Mouse (Mus musculus) cerebellum, adult 9-10 months (tissue): ENCODE data around the gene Vwa8.
A peak's percentile ranks its signal among the peaks of the same experiment; 100 is the strongest.
"Not testable (repeated sequence)": the region's sequence is repeated elsewhere in the genome, so short reads cannot be mapped to it uniquely, and the experiment has no call there.

Experiments
- DNase-seq: peaks from one replicate; pipeline ENCODE4 v3.0.0; 2022

Gene Vwa8

DNA sequence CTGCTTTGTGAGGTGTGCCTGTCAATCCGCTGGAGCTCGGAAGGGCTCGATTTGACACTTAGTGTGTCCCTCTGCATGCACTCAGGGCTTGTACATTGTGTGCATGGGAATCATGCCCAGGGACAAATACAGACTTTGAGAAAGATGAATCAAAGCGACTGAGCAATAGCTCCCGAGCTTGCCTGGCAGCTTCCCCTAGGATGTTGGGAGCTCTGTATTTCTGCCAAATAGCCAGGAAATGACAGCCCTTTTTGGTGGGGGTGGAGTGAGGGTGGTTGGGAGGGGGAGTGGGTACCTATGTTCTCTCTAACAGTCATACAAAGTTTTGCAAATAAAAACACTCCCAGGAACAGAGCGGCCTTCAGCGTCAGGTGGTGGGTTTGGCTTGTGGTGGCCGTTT, 138.7 kb downstream of the Vwa8 start:
- DNase-seq: no peak

DNA sequence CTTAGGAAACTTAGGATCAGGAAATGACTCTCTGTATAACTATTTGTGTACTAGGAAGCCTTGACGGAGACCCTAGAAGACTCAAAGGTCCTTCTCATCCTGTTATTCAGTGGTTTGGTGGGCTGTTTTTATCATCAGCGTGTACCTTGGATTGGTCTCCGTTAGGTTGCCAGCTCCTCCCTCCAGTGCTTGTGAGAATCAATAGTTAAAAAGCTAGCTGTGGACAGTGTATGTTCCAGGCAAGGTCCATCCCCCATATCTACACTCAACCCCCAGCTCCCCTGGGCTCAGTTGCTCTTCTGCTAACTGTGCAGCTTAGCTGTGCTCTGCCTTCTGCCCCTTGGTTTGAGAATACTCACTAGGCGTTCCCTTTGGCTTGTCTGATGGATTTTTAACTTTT, 143.6 kb downstream of the Vwa8 start:
- DNase-seq: no peak

DNA sequence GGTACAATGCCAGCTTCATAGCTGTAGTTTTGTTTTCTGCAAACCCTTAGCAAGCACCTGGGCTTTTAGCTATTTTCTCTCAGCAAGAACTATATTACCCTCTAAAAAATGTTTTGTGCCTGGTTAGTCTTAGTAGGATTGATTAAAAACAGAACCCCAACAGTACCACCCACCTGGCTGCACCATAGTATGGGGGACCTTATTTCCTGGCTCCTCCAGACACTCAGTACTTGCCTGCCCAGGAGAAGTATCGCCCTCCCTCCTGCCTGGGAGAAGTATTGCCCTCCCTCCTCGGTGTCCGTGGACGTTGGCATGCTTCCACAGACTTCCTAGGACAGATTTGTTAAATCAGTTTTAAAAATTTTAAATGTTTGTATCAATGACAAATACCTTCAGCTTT, 144.7 kb downstream of the Vwa8 start:
- DNase-seq: no peak

DNA sequence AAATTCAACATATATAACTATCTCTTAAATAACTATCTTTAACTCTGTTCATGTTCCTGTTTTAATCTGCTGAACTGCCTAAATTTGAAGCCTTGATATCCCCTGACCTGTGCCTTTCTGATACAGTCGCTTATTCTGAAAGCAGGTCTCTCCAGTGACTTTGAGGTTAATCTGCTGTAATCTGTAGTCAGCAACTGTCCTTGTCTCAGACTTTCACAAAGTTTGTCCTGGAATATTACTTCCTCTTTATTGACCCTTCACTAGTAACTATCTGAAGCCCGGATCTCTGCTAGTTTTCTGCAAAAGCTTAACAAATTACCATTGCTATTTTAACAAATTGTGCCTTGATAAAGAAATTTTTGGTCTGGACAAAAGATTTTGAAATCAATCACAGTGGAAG, 147.5 kb downstream of the Vwa8 start:
- no peak for DNase-seq

DNA sequence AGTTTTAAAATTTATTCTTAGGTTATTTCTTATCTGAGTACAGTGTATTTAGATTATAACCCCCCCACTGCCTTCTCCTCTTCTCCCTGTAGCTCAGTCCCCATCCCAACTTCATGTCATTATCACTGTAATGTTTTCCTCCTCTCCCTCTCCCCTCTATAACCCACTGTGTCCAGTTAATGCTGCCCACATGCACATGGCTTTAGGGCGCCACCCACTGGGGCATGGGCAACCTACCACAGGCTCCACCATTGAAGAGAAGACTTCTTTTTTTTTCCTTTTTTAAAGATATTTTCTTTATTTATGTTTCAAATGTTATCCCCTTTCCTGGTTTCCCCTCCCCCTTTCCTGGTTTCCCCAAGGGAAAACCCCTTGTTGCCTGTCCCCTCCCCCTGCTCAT, 154.7 kb downstream of the Vwa8 start:
- no peak for DNase-seq

DNA sequence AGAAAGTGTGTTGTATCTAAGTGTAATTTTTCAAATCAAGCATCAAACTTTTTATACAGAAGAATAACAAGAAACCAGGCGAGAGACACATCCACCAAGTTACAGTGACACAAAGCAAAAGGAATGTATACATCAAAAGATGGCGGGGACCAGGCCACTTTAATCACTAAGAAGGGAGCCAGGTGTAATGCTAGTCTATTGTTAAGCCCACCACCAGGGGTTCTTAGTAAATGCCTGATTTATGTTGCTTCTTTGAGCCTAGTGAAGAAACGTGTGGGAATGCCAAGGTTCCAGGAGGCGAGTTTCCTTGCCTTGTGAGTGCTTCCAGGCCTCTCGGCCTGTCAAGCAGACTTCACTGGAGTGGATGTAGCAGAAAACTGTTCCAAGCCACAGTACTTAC, 168.9 kb downstream of the Vwa8 start:
- not testable (repeated sequence) for DNase-seq

DNA sequence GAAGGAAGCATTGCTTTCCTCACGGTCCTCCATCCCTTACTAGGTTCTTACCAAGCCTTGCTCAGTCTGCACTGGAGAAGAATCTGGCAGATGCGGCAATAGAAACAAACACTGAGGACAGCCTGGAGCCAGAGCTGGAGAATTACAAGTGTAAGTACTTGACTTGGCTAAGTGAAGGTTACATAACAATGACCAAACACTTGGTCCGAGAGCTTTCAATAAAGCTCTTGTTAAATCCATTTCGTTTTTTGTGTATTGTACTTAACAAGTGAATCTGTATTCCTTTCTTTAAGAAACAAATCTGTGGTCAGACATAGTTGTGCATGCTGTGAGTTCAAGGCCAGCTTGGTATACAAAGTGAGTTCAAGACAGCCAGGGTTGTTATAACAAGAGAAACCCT, 169.7 kb downstream of the Vwa8 start:
- no peak for DNase-seq

DNA sequence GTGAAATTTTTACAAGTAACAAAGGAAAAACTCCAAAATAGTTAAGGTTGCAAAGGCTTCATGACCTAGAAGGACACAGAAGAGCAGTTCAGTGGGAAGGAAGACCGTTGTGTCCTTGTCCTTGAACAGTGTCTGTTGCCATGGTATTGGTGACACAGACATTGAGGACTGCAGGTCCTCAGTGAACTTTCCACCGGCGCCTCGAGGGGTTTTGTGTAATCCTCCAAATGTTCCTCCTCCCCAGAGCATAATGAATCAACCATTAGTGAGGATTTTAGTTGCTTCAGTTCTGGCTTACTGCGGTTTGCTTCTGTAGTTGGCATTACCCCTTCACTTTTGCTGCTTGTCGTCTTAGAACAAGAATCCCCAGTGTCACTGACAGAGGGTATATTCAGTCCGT, 172.9 kb downstream of the Vwa8 start:
- DNase-seq: peak; percentile 5

DNA sequence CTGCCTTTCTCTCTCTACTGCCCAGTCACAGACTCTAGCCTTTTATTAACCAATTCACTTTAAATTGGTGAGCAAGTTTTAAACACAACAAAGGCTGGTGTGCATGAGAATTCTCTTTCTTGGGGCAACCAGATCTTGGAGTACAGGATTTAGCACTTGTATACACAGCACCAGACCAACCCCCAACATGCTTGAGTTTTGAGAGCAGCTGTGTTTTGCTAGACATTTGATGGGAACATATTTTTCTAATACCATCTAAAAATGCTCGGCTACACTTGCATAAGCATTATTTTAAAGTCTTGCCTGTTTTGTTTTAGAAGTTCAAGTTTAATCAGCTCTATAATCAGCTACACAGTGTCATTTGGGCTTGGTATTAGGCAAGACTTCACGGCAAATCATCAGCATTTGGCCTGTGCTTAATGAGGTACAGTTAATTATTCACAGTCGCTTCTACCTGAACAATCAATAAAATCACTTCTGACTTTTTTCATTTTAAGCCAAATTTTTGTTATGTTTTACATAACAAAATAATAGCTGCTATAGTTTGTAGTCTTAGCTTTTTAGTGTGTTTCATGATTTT, 180.2 kb downstream of the Vwa8 start:
- DNase-seq: no peak

DNA sequence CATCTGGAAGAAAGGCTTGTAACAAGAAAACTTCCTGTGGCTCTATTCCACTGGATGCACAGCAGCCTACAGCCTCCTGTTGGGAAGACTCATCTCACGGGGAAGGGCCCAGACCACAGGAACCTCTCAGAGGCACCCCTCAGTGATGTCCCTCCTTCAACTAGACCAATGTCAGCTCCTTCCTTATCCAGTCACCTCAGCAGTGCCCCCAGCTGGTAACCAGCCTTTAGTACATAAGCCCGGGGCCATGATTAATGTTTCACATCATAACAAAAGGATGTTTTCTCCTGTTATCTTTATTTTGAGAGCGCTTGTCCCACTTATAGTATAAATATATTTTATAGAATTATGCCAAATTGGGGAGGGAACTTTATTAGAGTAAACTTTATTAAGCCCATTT, 181.9 kb downstream of the Vwa8 start:
- DNase-seq: peak; percentile 14

DNA sequence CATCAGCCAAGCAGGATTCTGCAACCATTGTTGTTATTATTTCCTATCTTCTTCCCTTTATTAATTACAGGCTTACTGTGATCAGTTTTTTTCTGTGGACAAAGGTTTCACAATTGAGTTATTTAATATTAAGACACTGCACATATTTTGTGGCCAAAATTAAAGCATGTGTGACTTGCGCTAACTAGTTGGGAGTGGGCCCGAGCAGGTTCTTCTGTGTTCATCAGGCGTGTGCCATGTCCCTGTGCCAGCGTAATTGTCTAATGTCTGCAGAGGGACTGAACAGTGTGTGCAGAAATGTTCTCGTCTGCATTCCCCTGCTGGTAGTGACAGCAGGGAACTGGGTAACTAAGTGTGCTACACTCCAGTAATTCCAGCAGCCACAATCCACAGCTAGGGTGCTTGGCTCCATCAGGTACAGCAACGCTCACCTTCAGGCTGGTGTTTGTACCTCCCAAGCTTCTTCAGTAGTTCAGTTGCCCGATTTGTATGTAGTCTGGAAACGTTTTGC, 182.4 kb downstream of the Vwa8 start:
- no peak for DNase-seq

DNA sequence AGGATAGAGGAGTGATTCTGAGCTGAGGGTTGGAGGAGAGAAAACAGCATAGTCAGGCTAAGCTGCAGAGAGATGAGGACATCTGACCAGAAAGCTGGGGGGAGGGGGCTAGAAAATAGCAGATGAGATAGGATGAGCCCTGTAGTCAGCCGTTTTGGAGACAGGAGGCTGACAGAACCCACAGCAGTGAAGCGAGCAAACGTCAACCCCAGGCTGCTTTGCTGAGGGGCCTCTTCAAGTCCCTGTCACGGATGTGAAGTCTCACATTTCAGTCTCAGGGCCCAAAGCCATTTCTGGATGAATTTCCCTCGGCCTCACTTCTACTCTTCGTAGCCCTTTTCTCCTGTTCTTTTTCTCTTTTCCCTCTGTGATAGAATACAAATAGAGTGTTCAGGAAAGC, 184.5 kb downstream of the Vwa8 start:
- no peak for DNase-seq

DNA sequence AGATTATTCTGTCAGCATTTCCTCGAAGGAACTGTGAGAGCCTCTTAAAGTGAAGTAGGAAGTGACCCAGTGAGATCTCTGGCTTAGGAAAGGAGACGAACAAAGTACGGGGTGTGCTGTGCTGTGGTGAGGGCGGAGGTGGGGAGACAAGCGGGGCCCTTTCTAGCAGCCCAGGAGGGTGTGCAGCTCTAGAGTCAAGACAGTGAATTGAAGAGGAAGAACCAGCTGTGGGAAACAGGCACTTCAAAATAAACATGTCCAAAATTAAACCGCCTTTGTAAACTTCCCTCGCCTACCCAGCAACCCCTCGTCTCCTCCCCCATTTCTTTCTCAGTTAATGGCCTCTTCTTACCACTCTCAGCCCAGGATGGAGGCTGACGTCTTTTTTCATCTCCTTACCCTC, 185.7 kb downstream of the Vwa8 start:
- no peak for DNase-seq

DNA sequence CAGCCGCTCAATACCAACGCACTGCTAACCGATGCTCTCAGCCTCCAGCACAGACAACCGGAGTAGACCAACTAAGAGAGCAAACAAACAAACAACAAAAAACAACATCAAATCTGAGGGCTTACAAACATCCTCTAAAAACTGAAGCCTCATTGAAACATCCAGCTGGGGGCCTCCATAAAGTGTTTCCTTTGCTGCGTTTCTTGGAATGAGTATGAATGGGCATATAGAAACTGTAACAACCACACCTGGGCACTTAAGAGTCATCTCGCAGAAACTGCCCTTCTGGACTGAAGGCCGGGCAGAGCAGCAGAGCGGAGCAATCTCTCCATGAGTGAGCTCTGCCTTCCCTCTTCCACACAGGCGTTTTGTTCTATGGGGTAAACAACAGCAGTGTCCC, 186.7 kb downstream of the Vwa8 start:
- DNase-seq: no peak

DNA sequence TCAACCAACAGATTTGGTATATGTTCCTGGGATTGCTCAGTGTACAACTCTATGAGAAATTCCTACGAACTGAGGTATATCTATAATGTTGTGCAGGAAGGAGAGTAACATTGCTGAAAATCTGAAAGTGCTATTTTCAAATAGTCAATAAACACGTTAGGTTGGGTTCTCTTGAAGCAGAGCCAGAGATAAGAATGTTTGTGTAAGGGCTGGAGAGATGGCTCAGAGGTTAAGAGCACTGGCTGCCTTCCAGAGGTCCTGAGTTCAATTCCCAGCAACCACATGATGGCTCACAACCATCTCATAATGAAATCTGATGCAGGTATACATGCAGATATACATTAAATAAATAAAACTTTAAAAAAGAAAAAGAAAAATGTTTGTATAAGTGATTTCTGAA, 198.3 kb downstream of the Vwa8 start:
- no peak for DNase-seq

DNA sequence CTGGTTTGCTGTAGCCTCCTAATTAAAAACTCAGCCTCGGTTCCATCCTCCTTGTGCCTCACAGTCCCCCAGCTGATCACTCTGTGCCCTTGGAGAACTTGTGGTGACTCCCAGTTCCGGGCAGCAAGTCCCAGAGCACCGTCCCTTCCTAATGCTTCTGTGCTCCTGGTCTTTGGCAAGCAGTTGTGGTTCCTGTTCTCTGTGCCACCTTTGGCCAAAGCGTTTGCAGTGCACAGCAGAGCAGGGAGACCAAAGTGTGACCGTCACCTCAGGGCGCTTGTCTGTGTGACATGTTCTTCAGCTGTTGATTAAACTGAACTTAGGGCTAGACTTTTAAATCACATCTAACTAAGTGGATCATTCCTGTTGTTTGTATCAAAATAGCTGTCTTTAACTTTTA, 199.1 kb downstream of the Vwa8 start:
- DNase-seq: no peak

DNA sequence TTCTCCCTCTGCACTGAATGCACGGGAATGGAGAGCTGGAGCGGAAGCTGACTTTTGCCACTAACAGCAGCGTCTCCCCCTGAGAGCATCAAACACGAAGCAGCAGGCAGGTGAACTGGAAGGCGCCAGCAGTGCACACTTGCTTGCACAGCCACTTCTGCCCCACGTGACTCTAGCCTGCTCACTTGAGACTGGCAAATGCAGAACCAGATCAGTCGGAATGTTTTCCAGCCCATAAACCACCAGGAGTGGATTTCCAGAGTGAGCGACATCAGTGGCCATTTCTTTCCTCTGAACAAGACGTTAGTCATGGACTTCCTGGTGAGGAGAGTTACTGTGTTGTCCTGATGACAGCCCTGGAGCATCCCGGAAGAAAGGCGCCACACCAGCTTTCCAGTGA, 200.7 kb downstream of the Vwa8 start:
- DNase-seq: no peak

DNA sequence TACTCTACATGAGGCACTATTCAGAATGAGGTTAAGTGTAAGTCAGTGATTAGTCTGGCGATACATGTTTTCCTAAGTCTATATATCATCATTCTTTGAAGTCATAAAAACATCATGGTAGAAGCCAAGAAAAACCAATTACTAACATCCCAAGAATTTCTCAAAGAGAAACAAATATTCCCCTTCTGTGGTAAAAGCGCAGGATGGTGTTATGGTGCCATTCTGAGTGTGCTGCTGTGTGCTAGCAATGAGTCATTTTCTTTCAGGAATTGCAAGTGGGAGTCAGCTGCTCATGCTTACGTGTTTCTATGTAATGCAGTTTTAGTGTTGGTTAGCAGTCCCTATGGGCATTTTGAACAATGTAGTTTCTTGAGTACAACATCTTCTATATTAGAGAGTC, 216.8 kb downstream of the Vwa8 start:
- no peak for DNase-seq

DNA sequence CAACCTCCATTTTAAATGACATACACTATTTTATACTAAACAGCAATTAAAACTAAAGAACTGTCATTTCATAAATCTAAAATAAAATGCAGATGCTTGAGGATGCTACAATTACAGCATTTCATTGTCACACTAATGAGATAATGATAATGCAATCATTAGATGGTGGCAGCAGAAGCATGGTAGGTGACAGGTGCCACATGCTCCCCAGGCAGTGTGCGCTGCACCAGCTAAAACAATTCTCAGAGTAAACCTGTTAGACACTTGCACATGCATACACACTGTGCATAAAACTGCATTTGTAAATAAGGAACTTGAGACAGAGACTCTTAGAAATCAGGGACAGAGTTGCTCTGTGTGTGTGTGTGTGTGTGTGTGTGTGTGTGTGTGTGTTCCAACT, 220.7 kb downstream of the Vwa8 start:
- DNase-seq: no peak

DNA sequence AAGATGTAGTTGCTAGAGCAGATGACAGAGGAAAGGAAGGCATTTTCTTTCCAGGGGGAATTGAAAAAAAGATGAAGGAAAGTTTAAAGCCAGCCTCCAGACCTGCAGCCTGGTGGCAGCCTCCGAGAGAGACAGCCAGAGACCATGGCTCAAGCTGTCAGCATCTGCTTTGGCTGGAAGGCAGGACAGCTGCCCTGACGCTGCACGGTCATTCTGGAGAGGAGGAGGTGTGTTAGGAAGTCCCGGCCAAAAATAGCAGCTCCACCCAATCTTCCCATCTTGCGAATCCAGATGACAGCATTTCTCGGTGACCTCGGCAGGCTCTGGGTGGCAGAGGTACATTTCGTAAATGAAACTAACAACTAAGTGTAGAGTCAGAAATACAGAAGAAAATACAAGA, 225.9 kb downstream of the Vwa8 start:
- DNase-seq: no peak

DNA sequence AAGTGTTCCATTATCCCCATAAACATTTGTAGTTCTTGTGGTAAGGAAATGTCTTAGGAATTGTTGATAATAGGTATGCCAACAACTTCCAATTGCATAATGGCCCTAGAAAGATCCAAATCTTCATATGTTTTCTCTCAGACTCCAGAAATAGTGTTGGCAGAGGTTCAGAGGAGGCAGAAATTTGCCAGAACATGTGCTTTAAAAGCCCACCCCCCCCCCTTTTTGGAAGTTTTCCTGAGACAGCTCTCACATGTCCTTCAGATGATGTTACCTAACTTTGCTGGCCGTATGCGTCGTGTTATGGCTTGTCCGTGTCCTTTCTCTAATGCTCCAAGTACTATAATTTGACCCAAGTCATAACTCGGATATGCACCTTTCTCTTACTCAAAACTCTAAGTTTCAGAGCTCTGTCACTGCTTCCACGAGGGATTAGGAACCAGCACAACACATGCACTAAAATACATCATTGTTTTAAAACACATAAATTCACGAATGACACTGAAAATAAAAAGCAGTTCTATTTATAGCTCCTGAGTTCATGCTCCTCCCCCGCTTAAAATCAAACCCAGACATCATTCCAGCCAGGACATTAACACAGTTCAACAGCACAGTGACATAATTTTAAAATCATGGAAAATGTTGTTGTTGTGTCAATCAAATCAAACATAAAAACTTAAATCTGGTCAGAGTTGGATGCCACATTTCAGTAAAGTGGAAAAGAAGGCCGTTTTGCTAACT, 227.9 kb downstream of the Vwa8 start:
- DNase-seq: no peak

DNA sequence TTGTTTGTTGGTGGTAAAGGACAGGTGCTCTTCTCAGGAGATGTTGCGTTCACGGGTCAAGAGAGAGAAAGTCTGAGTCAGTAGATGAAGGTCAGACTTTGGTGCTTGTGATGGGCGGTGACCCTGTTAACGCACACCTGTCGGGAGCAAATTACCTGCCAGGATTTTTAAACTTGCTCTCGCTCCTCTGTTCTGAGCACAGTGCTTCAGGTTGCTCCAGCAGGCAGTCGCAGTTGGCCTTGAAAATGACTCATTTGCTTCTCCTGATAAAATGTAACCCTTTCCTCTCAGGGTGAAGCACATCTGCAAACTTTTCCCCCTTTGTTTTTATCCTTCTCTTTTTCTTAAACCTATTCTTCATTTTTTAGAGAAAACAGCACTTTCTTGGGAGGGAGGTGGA, 234.7 kb downstream of the Vwa8 start:
- DNase-seq: no peak

DNA sequence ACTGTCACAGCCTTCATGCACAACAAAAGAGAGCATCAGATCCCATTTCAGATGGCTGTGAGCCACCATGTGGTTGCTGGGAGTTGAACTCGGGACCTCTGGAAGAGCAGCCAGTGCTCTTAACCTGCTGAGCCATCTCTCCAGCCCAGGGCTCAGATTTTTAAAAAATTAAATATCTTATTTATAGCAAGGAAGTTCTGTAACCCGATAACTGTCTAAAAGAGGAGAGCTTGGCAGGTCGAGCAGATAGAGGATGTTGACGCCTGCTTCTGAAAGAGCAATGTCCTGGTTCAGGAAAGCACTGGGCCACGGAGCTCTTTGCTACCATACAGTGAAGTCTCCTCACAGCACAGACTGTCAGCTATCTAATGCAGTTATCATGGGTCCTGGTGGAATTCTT, 237.2 kb downstream of the Vwa8 start:
- DNase-seq: no peak

DNA sequence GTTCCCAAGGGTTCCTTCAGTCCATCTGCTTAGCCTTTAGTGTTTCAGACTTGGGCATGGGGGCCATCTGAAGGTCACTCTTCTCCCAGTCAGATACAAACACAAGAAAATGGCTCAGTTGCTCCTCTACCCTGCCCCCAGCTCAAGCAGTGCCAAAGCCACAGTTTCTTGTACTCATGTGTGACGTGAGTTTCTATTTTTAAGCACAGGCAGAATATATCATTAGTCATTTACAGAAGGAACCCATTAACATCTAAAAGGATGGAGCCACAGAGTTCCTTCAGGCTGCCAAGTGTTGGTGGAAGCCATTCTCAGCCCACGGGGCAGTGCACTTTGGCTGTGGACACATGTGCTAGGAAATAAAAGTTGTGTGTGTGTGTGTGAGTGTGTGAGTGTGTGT, 240.6 kb downstream of the Vwa8 start:
- DNase-seq: no peak

DNA sequence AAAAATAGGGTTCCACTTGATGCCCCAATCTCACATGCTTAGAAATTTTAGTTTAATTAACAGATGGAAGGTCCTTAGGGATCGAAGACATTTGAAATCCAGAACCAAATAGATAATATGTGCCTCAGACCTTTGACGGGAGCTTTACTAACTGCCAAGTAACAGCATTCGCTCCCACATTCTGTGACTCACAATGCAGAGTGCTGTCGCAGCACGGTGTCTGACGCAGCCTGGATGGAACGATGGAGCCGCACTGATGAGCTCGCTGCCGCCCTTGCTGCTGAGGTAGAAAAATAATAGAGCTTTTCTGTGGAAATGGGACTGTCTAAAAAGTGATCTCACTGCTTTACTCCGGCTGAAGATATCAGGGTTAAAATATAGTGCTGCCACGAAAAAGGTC, 248.3 kb downstream of the Vwa8 start:
- no peak for DNase-seq
